ENCODE assay signal across 14 mouse cellular contexts in genomic region chrX:11940246-11940645, GRCm38 (mm10).
DNase-seq lines count a peak whose midpoint lies in the region; ATAC-seq lines count a peak whose summit lies in the region.
"Had no signal": no experiment of that assay in that cellular context is flagged by ENCODE, and none has a peak within 500 bp of the region (broad histone marks: within the 10 kb centered on the region; RNA-seq: fewer than 3 reads in every experiment).

No protein-coding gene starts in this region.

- ATAC-seq in megakaryocyte, adult 5-6 weeks (ENCODE audit: poor library complexity, severe bottlenecking): no peak
- ATAC-seq: forebrain, embryonic 15.5 days; hindbrain, embryonic 16.5 days; intestine, embryonic 15.5 days; Patski had no signal

- peak; percentile 15 for DNase-seq in kidney, adult 11 months
- no peak for DNase-seq in kidney, adult 18-20 months
- DNase-seq in urinary bladder, postnatal 14 days (ENCODE audit: low spot score): peak; percentile 16
- DNase-seq in urinary bladder, postnatal 4 days (ENCODE audit: low spot score in 2 of 2): no peak
- peak; percentile 56 for DNase-seq in fat pad, adult 2 months (ENCODE audit: extremely low read depth, low read depth, low spot score)
- DNase-seq: adrenal gland, postnatal 14 days; cerebellum, adult 11 months; cerebellum, adult 8-10 months; gastrocnemius, postnatal 25 days had no signal

Comparison
In these comparisons a context has a peak if more than half of its experiments do, and no peak if none do; other contexts are left out.
1. DNase-seq: peak in kidney, adult 11 months (single experiment), urinary bladder, postnatal 14 days (single experiment) and fat pad, adult 2 months (single experiment); none in kidney, adult 18-20 months (single experiment) and urinary bladder, postnatal 4 days (0 of 2).